Mouse (Mus musculus): ENCODE measurements around the gene Rnf20. TPM values are rescaled to one million over a fixed set of nuclear protein-coding genes. Genes with fewer than 3 reads are reported as not detected.

Gene Rnf20
- total and polyA plus RNA-seq, 3 experiments, result 40.8 to 58.1 (median 43.1) TPM

DNA sequence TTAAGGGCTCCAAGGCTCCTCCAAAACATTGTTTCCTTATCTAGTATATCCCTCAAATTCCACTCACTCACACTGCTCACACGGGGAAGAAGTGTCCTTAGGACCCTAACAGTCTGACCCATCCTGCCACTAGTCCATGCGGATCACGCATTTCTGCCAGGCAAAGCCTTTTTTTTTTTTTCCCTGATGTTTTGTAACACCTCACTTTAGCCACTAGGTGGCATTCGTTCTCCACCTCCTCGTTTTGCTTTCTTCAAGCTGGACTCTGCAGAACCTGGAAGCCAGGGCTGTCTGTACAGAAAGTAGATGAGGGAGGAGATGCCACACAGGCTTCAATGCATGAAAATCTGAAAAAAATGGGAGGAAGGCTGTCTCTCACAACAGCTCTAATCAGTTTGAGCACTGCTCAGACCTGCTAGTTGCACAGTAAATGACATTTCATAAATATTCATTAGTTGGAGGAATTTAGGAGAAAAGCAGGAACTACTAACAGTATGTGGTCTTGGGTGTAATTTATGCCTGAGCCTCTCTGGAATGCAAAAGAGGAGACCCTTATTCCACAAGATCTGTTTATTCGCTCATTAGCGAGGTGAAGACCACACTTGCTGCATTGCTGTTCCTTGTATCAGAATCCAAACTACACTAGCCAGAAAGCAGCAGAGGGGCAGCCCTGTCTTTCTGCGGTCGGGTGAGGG lies 56.9 kb downstream of the Rnf20 start:
- DNase-seq (ENCODE audit: low read depth, low spot score), result peak; percentile 64
- Histone ChIP-seq H3K4me3 (ENCODE audit: control insufficient read depth in 1 of 2, insufficient read depth in 1 of 2, low read depth in 2 of 2, low read length in 2 of 2) (no peak overlapping the region), H3K9ac (ENCODE audit: control insufficient read depth, low read depth, low read length, poor library complexity, severe bottlenecking) (no peak overlapping the region), H3K27ac (ENCODE audit: control insufficient read depth, low read depth, low read length) (no peak overlapping the region), H3K4me1 (ENCODE audit: control insufficient read depth in 1 of 2, insufficient read depth in 2 of 2, low read length in 2 of 2) (no peaks in the 10 kb centered on the region), H3K27me3 (ENCODE audit: control insufficient read depth in 1 of 2, insufficient read depth in 2 of 2, low read length in 2 of 2) (peaks cover 2 to 4% of the 10 kb centered on the region in 2 experiments; a peak in 2 of 4 replicates), H3K9me3 (replicated peaks; ENCODE audit: insufficient read depth, low read length) (no peaks in the 10 kb centered on the region), H3K36me3 (ENCODE audit: control insufficient read depth in 1 of 2, insufficient read depth in 2 of 2, low read length in 2 of 2) (no peaks in the 10 kb centered on the region), H3K79me2 (ENCODE audit: control insufficient read depth, insufficient read depth, low read length, poor library complexity) (no peaks in the 10 kb centered on the region)
- TF ChIP-seq TBP (IDR thresholded peaks at IDR 0.05; ENCODE audit: low read depth, low read length) (no peak), USF2 (IDR thresholded peaks at IDR 0.05; ENCODE audit: borderline replicate concordance in 1 of 2, insufficient read depth in 1 of 2, low read depth in 1 of 2, low read length in 2 of 2) (no peak), ZNF384 (IDR thresholded peaks at IDR 0.05; ENCODE audit: low read depth, low read length) (peak; percentile 97), MAX (IDR thresholded peaks at IDR 0.05; ENCODE audit: low read length) (no peak), POLR2A (IDR thresholded peaks at IDR 0.05; ENCODE audit: control insufficient read depth in 1 of 2, insufficient read depth in 1 of 2, low read depth in 1 of 2, low read length in 2 of 2, poor library complexity in 1 of 2) (no peak), JUND (IDR thresholded peaks at IDR 0.05; ENCODE audit: low read depth, low read length) (no peak), CTCF (IDR thresholded peaks at IDR 0.05 in 2 of 3, conservative IDR thresholded peaks at IDR 0.05 in 1 of 3; ENCODE audit: control insufficient read depth in 1 of 3, insufficient read depth in 1 of 3, low read depth in 2 of 3, low read length in 3 of 3, poor library complexity in 1 of 3, severe bottlenecking in 1 of 3) (peak; percentile 55 to 82 (median 67)), ZC3H11A (IDR thresholded peaks at IDR 0.05; ENCODE audit: low read depth, low read length) (peak; percentile 74), ZMIZ1 (IDR thresholded peaks at IDR 0.05; ENCODE audit: low read depth, low read length) (no peak), ZKSCAN1 (IDR thresholded peaks at IDR 0.05; ENCODE audit: low read depth, low read length) (no peak; the same call in 1 of the 2 replicates), RCOR1 (IDR thresholded peaks at IDR 0.05; ENCODE audit: low read depth, low read length) (no peak), CHD2 (IDR thresholded peaks at IDR 0.05; ENCODE audit: low read length) (no peak), MYC (IDR thresholded peaks at IDR 0.05; ENCODE audit: low read depth, low read length) (no peak), SMC3 (IDR thresholded peaks at IDR 0.05; ENCODE audit: low read depth, low read length) (peak; percentile 84), MXI1 (IDR thresholded peaks at IDR 0.05; ENCODE audit: low read depth, low read length) (no peak), USF1 (IDR thresholded peaks at IDR 0.05; ENCODE audit: low read depth, low read length) (no peak), CHD1 (IDR thresholded peaks at IDR 0.05; ENCODE audit: low read depth, low read length) (no peak), MEF2A (IDR thresholded peaks at IDR 0.05; ENCODE audit: extremely low read depth, insufficient replicate concordance, low read depth, low read length, poor library complexity, severe bottlenecking) (no peak), MAFK (IDR thresholded peaks at IDR 0.05; ENCODE audit: borderline replicate concordance, low read depth, low read length) (no peak), MAZ (IDR thresholded peaks at IDR 0.05; ENCODE audit: low read depth, low read length) (no peak), NRF1 (IDR thresholded peaks at IDR 0.05; ENCODE audit: insufficient read depth, low read depth, low read length, poor library complexity, severe bottlenecking) (no peak), TCF12 (IDR thresholded peaks at IDR 0.05; ENCODE audit: low read depth, low read length) (no peak), RAD21 (IDR thresholded peaks at IDR 0.05; ENCODE audit: low read depth, low read length) (peak; percentile 89)

All from MEL (cell line).